Mouse (Mus musculus): ENCODE measurements around the gene Ltbp4.
A peak's percentile ranks its signal among the peaks of the same experiment; 100 is the strongest.

The Ltbp4 gene

GRCm38 (mm10) chr7:27327500-27327899 is 10.0 kb downstream of the Ltbp4 start:
- DNase-seq (ENCODE audit: low spot score in 2 of 2): no peak

DNA sequence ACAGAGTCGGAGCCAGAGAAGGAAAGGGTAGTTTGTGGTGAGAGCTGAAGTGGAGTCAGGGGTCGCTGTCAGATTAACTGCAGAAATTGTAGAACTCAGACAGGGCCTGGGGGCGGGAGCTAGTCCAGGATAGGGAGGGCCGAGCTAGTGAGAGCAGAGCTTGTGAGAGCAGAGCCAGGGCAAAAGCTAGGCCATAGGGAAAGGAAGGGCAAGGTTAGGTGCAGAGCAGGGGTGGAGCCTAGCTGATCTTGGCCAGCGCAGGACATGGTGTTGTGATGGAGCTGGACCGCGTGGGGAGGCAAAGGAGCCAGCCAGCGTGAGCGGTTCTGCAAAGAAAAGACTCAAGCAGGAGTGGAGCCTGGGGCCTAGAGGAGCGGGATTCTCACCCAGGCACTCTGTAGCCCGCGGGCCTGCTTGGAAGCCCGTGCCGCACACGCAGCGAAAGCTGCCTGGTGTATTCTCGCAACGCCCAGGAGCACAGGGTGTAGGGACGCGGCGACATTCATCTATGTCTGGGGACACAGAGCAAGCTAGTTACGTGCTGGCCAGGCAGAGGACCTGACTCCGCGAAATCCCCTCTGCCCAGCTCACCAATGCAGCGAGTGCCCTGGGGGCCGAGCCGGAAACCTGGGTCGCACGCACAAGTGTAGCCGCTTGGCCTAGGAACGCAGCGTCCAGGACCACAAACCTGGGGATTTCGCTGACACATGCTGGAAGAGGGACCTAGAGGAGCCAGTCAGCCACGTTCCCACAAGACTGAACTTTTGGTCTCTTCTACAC is 11.2 kb downstream of the Ltbp4 start:
- DNase-seq (ENCODE audit: low spot score in 2 of 2): no peak

DNA sequence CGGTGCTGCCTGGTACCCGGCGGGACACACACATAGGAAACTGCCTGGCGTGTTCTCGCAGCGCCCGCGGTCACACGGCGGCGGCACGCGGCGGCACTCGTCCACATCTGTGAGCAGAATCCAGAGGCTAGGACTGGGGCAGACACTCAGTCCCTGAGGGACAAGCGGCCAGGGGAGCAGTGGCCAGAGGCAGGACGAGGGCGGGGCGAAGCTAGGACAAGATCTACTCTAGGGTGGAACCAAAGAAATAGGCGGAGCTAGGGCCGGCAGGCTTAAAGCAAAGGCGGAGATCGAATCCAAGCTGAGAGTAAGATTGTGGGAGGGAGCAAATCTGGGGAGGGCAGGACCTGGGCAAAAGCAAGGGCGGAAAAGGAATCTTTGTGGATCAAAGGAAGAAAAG is 11.8 kb downstream of the Ltbp4 start:
- DNase-seq (ENCODE audit: low spot score in 2 of 2): no peak

GRCm38 (mm10) chr7:27324928-27325327 is 12.6 kb downstream of the Ltbp4 start:
- DNase-seq (ENCODE audit: low spot score in 2 of 2): no peak

DNA sequence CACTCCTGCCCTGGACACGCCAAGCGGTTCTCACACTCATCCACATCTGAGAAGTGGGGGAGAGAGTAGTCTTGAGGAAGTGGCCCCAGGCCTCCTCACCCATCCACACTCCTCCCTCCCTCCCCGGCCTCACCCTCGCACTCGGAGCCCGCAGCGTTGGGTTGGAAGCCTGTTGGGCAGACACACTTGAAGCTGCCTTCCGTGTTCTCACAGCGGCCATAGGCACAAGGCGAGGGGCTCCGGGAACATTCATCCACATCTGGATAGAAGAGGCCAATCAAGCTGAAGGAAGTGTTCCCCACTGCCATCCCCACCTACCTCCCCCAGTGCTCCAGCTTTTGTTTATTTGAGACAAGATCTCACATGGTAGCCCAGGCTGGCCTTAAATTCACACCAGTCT is 13.3 kb downstream of the Ltbp4 start:
- no peak for DNase-seq (ENCODE audit: low spot score in 2 of 2)

DNA sequence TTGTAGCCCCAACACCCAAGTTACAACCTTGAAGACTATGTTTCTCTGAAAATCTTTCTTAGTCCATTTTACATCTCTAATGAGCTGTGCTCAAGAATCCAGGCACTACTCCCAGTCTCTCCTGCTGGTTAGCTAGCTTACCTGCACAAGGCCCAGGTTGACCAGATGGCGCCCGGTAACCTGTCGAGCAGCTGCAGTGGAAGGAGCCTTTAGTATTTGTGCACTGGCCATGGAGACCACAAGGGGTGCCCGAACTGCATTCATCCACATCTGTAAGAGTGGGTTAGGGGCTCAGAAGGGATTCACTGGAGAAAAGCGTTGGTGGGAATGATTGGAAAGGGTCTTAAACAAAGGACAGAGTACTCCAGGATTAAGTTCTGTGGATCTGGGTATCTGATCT is 14.5 kb downstream of the Ltbp4 start:
- no peak for DNase-seq (ENCODE audit: low spot score in 2 of 2)

GRCm38 (mm10) chr7:27322291-27322690 is 15.2 kb downstream of the Ltbp4 start:
- DNase-seq (ENCODE audit: low spot score in 2 of 2): no peak

DNA sequence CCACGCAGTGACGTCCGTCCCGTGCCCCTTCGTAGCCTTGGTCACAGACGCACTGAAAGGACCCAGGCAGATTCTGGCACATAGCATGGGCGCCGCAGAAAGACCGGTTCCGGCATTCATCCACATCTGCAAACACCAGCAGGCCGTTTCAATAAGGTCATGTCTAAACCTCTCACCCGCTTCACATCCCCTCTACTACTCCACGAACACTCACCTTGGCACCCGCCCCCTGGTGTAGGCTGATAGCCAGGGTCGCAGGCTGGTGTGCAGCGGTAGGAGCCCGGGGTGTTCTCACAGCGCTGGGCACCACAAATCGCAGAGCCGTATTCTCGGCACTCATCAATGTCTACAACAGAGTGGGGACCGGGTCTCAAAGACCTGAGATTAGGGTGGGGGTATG is 18.1 kb downstream of the Ltbp4 start:
- no peak for DNase-seq (ENCODE audit: low spot score in 2 of 2)

GRCm38 (mm10) chr7:27315958-27316357 is 21.5 kb downstream of the Ltbp4 start:
- no peak for DNase-seq (ENCODE audit: low spot score in 2 of 2)

DNA sequence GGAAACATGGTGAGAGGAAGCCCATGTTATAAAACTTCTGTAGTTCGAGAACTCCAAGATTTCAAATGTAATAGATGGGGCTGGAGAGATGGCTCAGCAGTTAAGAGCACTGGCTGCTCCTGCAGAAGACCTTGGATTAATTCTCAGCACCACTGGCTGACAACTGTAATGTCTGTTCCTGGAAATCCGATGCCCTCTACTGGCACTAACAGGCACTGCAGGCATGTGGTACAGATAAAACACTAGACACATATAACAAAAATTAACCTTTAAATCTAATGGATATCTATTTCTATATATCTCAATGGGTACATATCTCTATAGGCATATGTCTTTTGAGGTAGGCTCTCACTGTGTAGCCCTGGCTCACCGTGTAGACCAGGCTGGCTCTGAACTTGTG is 23.1 kb downstream of the Ltbp4 start:
- no peak for DNase-seq (ENCODE audit: low spot score in 2 of 2)

- DNase-seq (ENCODE audit: low spot score in 2 of 2): no peak
These were observed 25.7 kb downstream of the Ltbp4 start for GRCm38 (mm10) chr7:27311651-27312284.

GRCm38 (mm10) chr7:27310996-27311535 is 26.4 kb downstream of the Ltbp4 start:
- DNase-seq (ENCODE audit: low spot score in 2 of 2): no peak

DNA sequence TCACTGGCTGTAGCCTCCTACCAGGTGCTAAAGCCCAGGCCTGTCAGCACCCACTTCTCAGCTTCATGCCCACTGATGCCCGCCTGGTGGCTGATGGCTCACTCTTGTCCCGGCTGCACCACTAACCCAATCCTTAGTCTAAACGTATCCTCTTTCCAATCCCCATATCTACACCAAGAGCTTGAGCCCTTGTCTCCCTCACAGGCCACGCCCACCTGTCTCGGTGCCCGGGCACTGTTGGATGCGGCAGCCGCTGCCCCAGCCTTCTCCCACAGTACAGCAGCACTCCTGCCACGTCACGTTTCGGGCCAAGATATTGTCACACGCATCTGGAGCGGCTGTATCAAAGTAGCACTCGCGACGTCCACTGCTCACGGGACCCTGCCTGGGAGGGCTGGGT is 27.2 kb downstream of the Ltbp4 start:
- DNase-seq (ENCODE audit: low spot score in 2 of 2): peak in 1 of 2 experiments; percentile 12

GRCm38 (mm10) chr7:27309832-27310231 is 27.7 kb downstream of the Ltbp4 start:
- DNase-seq (ENCODE audit: low spot score in 2 of 2): no peak

DNA sequence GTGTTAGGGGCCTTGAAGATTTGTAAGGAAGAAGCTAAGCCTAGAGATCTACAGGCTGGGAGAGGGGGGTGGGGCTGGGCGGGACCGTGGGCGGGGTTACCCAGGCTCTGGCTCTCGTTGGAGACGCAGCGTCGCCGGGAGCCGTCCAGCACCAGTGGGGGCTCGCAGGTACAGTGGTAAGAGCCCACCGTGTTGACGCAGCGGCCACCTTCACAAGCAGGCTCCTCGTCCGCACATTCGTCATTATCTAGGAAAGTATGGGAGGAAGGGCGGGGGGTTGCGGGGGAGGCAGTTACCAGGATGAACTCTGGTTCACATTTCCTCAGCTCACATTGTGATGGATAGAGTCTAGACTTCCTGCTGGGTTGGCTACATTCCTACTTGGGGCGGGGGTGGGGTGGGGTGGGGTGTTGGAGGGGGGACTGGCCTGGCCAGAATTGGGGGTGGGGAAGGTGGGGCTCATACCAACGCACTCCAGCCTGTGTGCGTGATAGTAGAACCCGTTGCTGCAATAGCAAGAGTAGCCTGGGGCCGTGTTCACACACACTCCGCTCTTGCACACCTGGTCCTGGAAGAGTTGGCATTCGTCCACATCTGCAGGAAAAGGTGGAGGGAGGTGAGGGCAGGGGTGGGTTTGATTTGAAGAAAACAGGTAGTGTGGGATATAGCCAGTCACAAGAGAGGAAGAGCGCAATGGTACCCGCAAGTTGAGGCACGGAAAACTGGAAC is 28.5 kb downstream of the Ltbp4 start:
- no peak for DNase-seq (ENCODE audit: low spot score in 2 of 2)

- no peak for DNase-seq (ENCODE audit: low spot score in 2 of 2)
These were observed 29.9 kb downstream of the Ltbp4 start for GRCm38 (mm10) chr7:27307551-27307950.

DNA sequence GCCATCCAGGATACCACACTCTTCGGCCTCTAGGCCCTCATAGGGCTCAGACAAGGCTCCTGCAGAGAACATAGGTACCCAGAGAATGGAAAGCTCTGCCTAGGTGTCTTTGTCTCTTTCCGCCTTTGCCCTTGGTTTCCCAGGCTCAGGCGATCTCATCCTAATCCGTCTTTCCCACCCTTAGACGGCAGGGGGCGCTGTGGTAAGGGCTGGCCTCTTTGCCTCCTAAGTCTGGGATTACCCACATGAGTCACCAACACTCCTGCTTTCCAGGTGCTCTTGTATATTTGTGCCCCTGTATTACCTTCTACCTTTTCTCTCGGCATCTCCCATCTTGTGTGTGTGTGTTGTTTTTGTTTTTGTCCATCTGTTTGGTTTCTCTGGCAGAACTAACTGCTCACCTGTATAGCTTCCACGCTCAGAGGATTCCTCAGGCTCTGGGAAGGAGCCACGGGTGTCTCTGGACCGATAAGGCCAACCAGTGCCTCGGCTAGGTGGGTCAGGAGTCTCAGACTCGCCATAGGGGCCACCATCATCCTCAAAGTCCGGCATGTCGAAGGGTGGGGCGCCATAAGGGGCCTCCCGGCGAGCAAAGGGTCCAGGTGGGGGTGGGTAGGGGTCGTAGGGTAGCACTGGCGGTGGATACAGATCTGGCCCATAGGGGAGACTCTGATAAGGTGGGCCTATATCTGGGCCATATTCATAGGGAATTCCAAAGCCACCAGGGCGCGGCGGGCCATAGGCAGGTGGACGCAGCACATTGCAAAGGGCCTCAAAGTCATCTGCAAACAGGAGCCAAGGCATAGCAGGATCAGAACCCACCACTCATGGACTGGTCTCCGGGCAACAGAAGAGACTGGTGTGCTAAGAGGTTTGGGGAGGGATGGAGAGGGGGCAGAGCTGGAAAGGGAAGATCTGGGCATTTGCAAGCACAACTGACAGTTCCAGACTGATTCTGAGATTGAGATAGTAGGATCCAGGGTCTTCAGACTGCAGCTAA is 31.0 kb downstream of the Ltbp4 start:
- DNase-seq (ENCODE audit: low spot score in 2 of 2): no peak

DNA sequence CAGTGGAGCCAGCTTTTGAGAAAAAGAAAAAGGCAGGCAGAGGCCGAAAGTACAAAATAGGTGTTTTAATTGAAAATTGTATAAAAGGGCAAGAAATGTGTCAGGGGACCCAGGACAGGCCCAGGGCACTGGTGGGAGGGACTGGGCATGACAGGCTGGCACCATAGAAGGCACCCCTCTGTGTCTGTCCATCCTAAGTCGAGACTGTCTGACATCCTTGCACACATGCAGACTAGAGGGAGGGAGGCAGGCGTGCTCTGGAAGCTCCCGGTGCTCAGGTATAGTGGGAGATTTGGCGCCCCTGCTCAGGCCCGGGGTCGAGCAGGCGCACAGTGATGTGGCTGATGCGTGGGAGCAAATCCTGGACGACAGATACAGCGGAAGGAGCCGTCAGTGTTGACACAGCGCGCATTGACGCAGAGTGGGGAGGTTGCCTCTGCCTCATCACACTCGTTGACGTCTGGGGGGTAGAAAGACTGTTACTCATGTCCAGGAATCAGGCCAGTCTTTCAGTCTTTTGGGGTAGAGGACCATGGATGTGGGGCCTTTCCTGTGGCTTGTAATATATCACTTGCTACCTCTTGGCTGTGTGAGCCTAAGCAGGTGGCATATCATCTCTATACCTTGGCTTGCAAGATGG is 32.3 kb downstream of the Ltbp4 start:
- no peak for DNase-seq (ENCODE audit: low spot score in 2 of 2)

DNA sequence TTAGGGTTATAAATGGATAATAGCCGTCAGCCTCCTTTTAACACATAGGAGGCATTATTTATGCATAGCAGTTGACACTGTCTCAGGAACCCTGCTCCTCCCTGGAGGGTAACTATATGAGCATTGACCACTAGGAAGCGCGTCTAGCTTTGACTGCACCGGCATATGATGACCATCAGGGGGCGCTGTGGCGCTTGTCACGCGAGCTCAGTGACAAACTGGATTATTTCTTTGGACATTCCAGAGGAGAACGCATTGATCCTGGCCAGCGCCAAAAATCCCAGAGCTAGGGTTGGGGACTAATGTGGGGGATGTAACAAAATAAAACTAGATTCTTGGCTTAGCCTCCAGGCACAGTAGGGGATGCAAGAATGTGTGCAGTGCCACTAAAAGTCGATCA is 35.3 kb downstream of the Ltbp4 start:
- peak; percentile 72 to 74 for DNase-seq (ENCODE audit: low spot score in 2 of 2)

GRCm38 (mm10) chr7:27300801-27301200 is 36.7 kb downstream of the Ltbp4 start:
- DNase-seq (ENCODE audit: low spot score in 2 of 2): no peak

- no peak for DNase-seq (ENCODE audit: low spot score in 2 of 2)
These were observed 37.1 kb downstream of the Ltbp4 start for GRCm38 (mm10) chr7:27300351-27300750.

Measured in right cerebral cortex, adult 2 months (tissue).